In the genomic region with DNA sequence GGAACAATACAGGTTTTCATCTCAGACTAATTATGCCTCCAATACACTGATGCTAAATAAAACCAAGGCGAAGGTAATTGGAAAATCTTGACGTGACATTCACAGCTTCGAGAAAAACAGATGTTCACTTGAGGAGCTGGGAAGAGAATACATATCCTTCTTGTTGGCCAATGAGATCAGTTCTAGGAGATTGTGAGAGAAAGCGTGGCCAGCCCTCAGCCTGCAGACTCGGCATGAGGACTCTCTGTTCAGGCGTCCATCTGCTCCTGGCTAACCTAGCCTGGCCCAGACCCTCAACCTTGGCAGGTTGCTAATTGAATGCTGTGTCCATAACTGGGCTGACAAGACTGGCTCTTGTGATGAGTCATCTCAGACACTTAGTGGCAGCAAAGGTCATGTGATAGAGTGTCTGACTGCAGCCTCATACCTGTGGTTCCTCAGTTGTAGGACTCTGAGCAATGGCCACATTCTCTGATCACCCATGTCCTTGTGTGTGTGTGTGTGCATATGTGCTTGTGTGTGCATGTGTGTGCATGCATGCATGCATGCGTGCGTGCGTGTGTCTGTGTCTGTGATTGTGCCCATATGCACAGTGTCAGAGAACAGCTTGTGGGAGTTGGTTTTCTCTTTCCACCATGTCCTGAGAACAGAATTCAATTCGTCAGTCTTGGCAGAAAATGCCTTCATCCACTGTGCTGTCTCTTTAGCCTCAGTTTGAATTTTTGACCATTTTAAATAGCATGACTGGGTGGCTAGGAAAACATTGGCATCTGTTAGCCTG, we compare ENCODE assay signal across 20 mouse cellular contexts.
DNase-seq lines count a peak whose midpoint lies in the region; ATAC-seq and TF ChIP-seq lines count a peak whose summit lies in the region.
"Had no signal": no experiment of that assay in that cellular context is flagged by ENCODE, and none has a peak within 500 bp of the region (broad histone marks: within the 10 kb centered on the region; RNA-seq: fewer than 3 reads in every experiment).

No protein-coding gene starts in this region.

- no peak overlapping the region for H3K4me3 ChIP-seq in forebrain, embryonic 13.5 days
- no peak overlapping the region for H3K4me3 ChIP-seq in forebrain, embryonic 12.5 days (replicated peaks)
- no peak overlapping the region for H3K4me3 ChIP-seq in layer of hippocampus, adult 2 months
- H3K4me3 ChIP-seq: embryonic facial prominence, embryonic 10.5 days; limb, embryonic 10.5 days; stomach, embryonic 15.5 days had no signal

- no peak overlapping the region for H3K4me2 ChIP-seq in forebrain, embryonic 13.5 days
- H3K4me2 ChIP-seq in forebrain, embryonic 12.5 days, result no peak overlapping the region
- H3K4me2 ChIP-seq: liver, embryonic 11.5 days; lung, embryonic 14.5 days; stomach, embryonic 15.5 days had no signal

- TF ChIP-seq CTCF in layer of hippocampus, adult 2 months (conservative IDR thresholded peaks at IDR 0.05), result no peak

- DNase-seq in layer of hippocampus, adult 2 months (ENCODE audit: low spot score in 2 of 2), result peak in 1 of 2 experiments; percentile 11
- no peak for DNase-seq in layer of hippocampus, adult 9-10 months (ENCODE audit: low spot score)
- DNase-seq in right cerebral cortex, adult 18-20 months, result peak; percentile 19
- DNase-seq in right cerebral cortex, postnatal 36 days (ENCODE audit: low spot score in 2 of 2), result no peak
- no peak for DNase-seq in kidney, postnatal 10 days
- DNase-seq: adrenal gland, postnatal 10 days; B cell, adult 2 months; heart, adult 11 months; heart, postnatal 4 days; kidney, adult 9 months; lung, embryonic 14.5 days; lung, postnatal 4 days; midbrain, embryonic 14.5 days had no signal

- no peak overlapping the region for H3K27ac ChIP-seq in forebrain, embryonic 13.5 days
- no peak overlapping the region for H3K27ac ChIP-seq in forebrain, embryonic 12.5 days
- peak overlapping the region; percentile 55 for H3K27ac ChIP-seq in layer of hippocampus, adult 2 months
- H3K27ac ChIP-seq: embryonic facial prominence, embryonic 10.5 days; limb, embryonic 10.5 days; stomach, embryonic 15.5 days had no signal

- ATAC-seq in forebrain, embryonic 13.5 days, result peak; percentile 80
- ATAC-seq in forebrain, embryonic 12.5 days (ENCODE audit: low FRiP score), result no peak
- ATAC-seq: inflammation-experienced regulatory T-cells, adult 6 months had no signal

- no peak overlapping the region for H3K9ac ChIP-seq in forebrain, embryonic 13.5 days
- no peak overlapping the region for H3K9ac ChIP-seq in forebrain, embryonic 12.5 days
- H3K9ac ChIP-seq: lung, embryonic 14.5 days; stomach, embryonic 15.5 days had no signal

- H3K4me1 ChIP-seq in forebrain, embryonic 13.5 days, result peaks cover 6% of the 10 kb centered on the region
- no peaks in the 10 kb centered on the region for H3K4me1 ChIP-seq in forebrain, embryonic 12.5 days
- H3K4me1 ChIP-seq: embryonic facial prominence, embryonic 10.5 days; limb, embryonic 10.5 days; stomach, embryonic 15.5 days had no signal

- no peaks in the 10 kb centered on the region for H3K27me3 ChIP-seq in forebrain, embryonic 13.5 days
- H3K27me3 ChIP-seq in forebrain, embryonic 12.5 days, result no peaks in the 10 kb centered on the region
- H3K27me3 ChIP-seq: stomach, embryonic 15.5 days had no signal

- H3K36me3 ChIP-seq in forebrain, embryonic 13.5 days (ENCODE audit: poor library complexity, severe bottlenecking), result no peaks in the 10 kb centered on the region
- H3K36me3 ChIP-seq in forebrain, embryonic 12.5 days (replicated peaks), result no peaks in the 10 kb centered on the region
- H3K36me3 ChIP-seq: embryonic facial prominence, embryonic 10.5 days; limb, embryonic 10.5 days; stomach, embryonic 15.5 days had no signal

- H3K9me3 ChIP-seq in forebrain, embryonic 13.5 days (replicated peaks), result no peaks in the 10 kb centered on the region
- H3K9me3 ChIP-seq in forebrain, embryonic 12.5 days, result no peaks in the 10 kb centered on the region
- H3K9me3 ChIP-seq: embryonic facial prominence, embryonic 10.5 days; limb, embryonic 10.5 days; stomach, embryonic 15.5 days had no signal

- WGBS in forebrain, embryonic 13.5 days, result 67% methylated on average over 10 of the region's 10 CpGs
- 73% methylated on average over 10 of the region's 10 CpGs for WGBS in forebrain, embryonic 12.5 days
